Mouse (Mus musculus): ENCODE results near the gene Ddx55. TPM values are rescaled to one million over a fixed set of nuclear protein-coding genes. Genes with fewer than 3 reads are reported as not detected.

Ddx55 gene
- polyA plus RNA-seq (2014; fragmentation: Illumina TruSeq; extraction: RNeasy Lipid Tissue Mini Kit (QIAGEN cat#74804); ENCODE audit: low read depth, low replicate concordance), result 5.9 TPM

GRCm38 (mm10) chr5:124552558-124553307 is at the start of gene Ddx55:
Gene Ddx55 (plus strand): TSS chr5:124552864.

GRCm38 (mm10) chr5:124530655-124531582 is 21.7 kb upstream of the Ddx55 start, which contains the start of gene Rilpl1:
Gene Rilpl1 (minus strand): TSS chr5:124531391.

GRCm38 (mm10) chr5:124540383-124540786 is 12.3 kb upstream of the Ddx55 start, which contains the start of gene Tmed2:
Gene Tmed2 (plus strand): TSS chr5:124540695.

GRCm38 (mm10) chr5:124578633-124579317 is 26.1 kb downstream of the Ddx55 start, which contains the start of the genes Eif2b1 and Gtf2h3:
Gene Eif2b1 (minus strand): TSS chr5:124579131.
Gene Gtf2h3 (plus strand): TSS chr5:124579140.

Other genes with a start within 250 kb of the Ddx55 start
- gene Mphosph9, start 224.9 kb upstream of the Ddx55 start, polyA plus RNA-seq (2014; fragmentation: Illumina TruSeq; extraction: RNeasy Lipid Tissue Mini Kit (QIAGEN cat#74804); ENCODE audit: low read depth, low replicate concordance), result 6.2 TPM
- 18.2 TPM for gene 2810006K23Rik, start 224.8 kb upstream of the Ddx55 start, polyA plus RNA-seq (2014; fragmentation: Illumina TruSeq; extraction: RNeasy Lipid Tissue Mini Kit (QIAGEN cat#74804); ENCODE audit: low read depth, low replicate concordance)
- 84.9 TPM for gene Cdk2ap1, start 189.8 kb upstream of the Ddx55 start, polyA plus RNA-seq (2014; fragmentation: Illumina TruSeq; extraction: RNeasy Lipid Tissue Mini Kit (QIAGEN cat#74804); ENCODE audit: low read depth, low replicate concordance)
- 78.2 TPM for gene Sbno1, start 126.9 kb upstream of the Ddx55 start, polyA plus RNA-seq (2014; fragmentation: Illumina TruSeq; extraction: RNeasy Lipid Tissue Mini Kit (QIAGEN cat#74804); ENCODE audit: low read depth, low replicate concordance)
- gene Kmt5a, start 112.9 kb upstream of the Ddx55 start, polyA plus RNA-seq (2014; fragmentation: Illumina TruSeq; extraction: RNeasy Lipid Tissue Mini Kit (QIAGEN cat#74804); ENCODE audit: low read depth, low replicate concordance), result 73.8 TPM
- gene Rilpl2, start 74.5 kb upstream of the Ddx55 start, polyA plus RNA-seq (2014; fragmentation: Illumina TruSeq; extraction: RNeasy Lipid Tissue Mini Kit (QIAGEN cat#74804); ENCODE audit: low read depth, low replicate concordance), result 4.8 TPM
- 0.69 TPM for gene Snrnp35, start 69.7 kb upstream of the Ddx55 start, polyA plus RNA-seq (2014; fragmentation: Illumina TruSeq; extraction: RNeasy Lipid Tissue Mini Kit (QIAGEN cat#74804); ENCODE audit: low read depth, low replicate concordance)
- gene Rilpl1, start 21.5 kb upstream of the Ddx55 start, polyA plus RNA-seq (2014; fragmentation: Illumina TruSeq; extraction: RNeasy Lipid Tissue Mini Kit (QIAGEN cat#74804); ENCODE audit: low read depth, low replicate concordance), result 6.8 TPM
- gene Tmed2, start 12.2 kb upstream of the Ddx55 start, polyA plus RNA-seq (2014; fragmentation: Illumina TruSeq; extraction: RNeasy Lipid Tissue Mini Kit (QIAGEN cat#74804); ENCODE audit: low read depth, low replicate concordance), result 1,292 TPM
- gene Eif2b1, start 26.3 kb downstream of the Ddx55 start, polyA plus RNA-seq (2014; fragmentation: Illumina TruSeq; extraction: RNeasy Lipid Tissue Mini Kit (QIAGEN cat#74804); ENCODE audit: low read depth, low replicate concordance), result 33.2 TPM
- gene Gtf2h3, start 26.3 kb downstream of the Ddx55 start, polyA plus RNA-seq (2014; fragmentation: Illumina TruSeq; extraction: RNeasy Lipid Tissue Mini Kit (QIAGEN cat#74804); ENCODE audit: low read depth, low replicate concordance), result 6.4 TPM
- gene Atp6v0a2, start 75.7 kb downstream of the Ddx55 start, polyA plus RNA-seq (2014; fragmentation: Illumina TruSeq; extraction: RNeasy Lipid Tissue Mini Kit (QIAGEN cat#74804); ENCODE audit: low read depth, low replicate concordance), result 28.4 TPM
- not detected for gene Dnah10, start 172.2 kb downstream of the Ddx55 start, polyA plus RNA-seq (2014; fragmentation: Illumina TruSeq; extraction: RNeasy Lipid Tissue Mini Kit (QIAGEN cat#74804); ENCODE audit: low read depth, low replicate concordance)